Mouse (Mus musculus) liver, embryonic 12.5 days (tissue): ENCODE data around the gene 4933415A04Rik. TPM values are rescaled to one million over a fixed set of nuclear protein-coding genes. Genes with fewer than 3 reads are reported as not detected.

Experiments
- ATAC-seq: fragments of 200-750 bp; cut with Nextera tagmentation; 2 replicates; pipeline ENCODE4 v1.8.0; 2017; ENCODE audit warnings: moderate number of reproducible peaks, mild to moderate bottlenecking, moderate library complexity
- H3K27ac ChIP-seq: fragments of 300-500 bp; sonication (generic); 2 replicates; pipeline ENCODE4 v1.5.1; 2016; ENCODE audit warnings: mild to moderate bottlenecking
- H3K27me3 ChIP-seq: fragments of 300-500 bp; sonication (generic); replicated peaks from 2 replicates; pipeline ENCODE4 v1.6.1; 2016; ENCODE audit warnings: mild to moderate bottlenecking, moderate library complexity
- H3K36me3 ChIP-seq: fragments of 300-500 bp; sonication (generic); 2 replicates; pipeline ENCODE4 v1.6.1; 2016; ENCODE audit warnings: mild to moderate bottlenecking, moderate library complexity
- H3K4me1 ChIP-seq: fragments of 300-500 bp; sonication (generic); 2 replicates; pipeline ENCODE4 v1.6.1; 2016
- H3K4me2 ChIP-seq: fragments of 300-500 bp; sonication (generic); 2 replicates; pipeline ENCODE4 v1.6.1; 2016; ENCODE audit warnings: mild to moderate bottlenecking, moderate library complexity
- H3K4me3 ChIP-seq: fragments of 300-500 bp; sonication (generic); 2 replicates; pipeline ENCODE4 v1.5.1; 2016; ENCODE audit warnings: mild to moderate bottlenecking, moderate library complexity
- H3K9ac ChIP-seq: fragments of 300-500 bp; sonication (generic); 2 replicates; pipeline ENCODE4 v1.6.1; 2016; ENCODE audit warnings: mild to moderate bottlenecking, moderate library complexity
- H3K9me3 ChIP-seq: fragments of 300-500 bp; sonication (generic); replicated peaks from 2 replicates; pipeline ENCODE4 v1.6.1; 2016; ENCODE audit warnings: mild to moderate bottlenecking, moderate library complexity
- WGBS: fragments of 180-500 bp; shearing (Covaris S2); methylation state at CpG from one replicate; pipeline ENCODE4 v1.1.7; 2016; ENCODE audit not compliant: insufficient replicate concordance; 5-methylcytosine and 5-hydroxymethylcytosine counted together
- polyA plus RNA-seq: library from polyadenylated mRNA; unstranded; fragments of >200 nt; fragmentation: Nextera tagmentation; extraction: Ambion mirVana; gene quantifications from 2 replicates; pipeline ENCODE4 v1.2.1, GENCODE M21; 2016

The 4933415A04Rik gene
- polyA plus RNA-seq, 1 experiment from 2014 or later, result 1.4 TPM

DNA sequence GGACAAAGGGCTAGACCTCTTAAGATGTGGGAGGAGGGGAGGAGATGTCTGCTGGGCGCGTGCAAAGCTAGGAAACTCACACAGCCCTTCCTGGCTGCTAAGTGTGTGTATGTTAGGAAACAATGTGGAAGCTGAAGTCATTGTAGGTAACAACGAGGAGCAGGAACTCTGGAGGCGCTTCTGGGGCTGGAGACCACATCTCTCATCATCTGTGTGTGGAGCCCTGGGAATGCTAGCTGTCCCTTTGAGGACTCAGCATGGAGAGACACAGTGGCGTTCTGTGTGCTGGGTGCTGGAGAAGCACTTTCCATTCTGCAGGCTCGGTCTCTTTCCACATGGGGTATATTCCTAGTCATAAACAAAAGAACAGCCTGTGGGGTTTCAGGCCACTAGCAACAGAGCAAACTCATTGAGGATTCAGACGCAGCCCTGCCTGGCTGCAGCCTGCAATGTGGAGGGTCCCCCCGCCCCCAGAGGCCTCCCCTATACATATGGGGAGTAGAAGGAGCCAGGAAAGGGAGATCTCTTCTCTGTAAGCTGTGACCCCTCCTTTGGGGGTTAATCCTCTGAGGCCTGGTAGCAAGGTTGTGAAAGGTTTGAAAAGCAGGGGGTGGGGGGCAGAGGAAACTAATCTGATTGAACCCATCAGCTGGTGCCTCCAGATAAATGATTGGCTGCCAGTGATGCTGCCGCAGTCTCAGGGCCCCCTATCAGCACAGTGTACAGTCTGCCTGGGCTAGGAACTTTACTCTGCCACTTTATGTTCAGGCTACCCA, 11.3 kb upstream of the 4933415A04Rik start:
- H3K36me3 ChIP-seq, result no peaks in the 10 kb centered on the region
- H3K9ac ChIP-seq, result no peak overlapping the region
- no peaks in the 10 kb centered on the region for H3K9me3 ChIP-seq
- peak overlapping the region; percentile 41; the same call in 1 of the 2 replicates for H3K27ac ChIP-seq
- peak overlapping the region; percentile 23; the same call in 1 of the 2 replicates for H3K4me2 ChIP-seq
- H3K27me3 ChIP-seq, result no peaks in the 10 kb centered on the region
- WGBS, result 12% methylated on average over 9 of the region's 9 CpGs
- peaks cover 20% of the 10 kb centered on the region for H3K4me1 ChIP-seq
- peak; percentile 51 for ATAC-seq
- no peak overlapping the region for H3K4me3 ChIP-seq

GRCm38 (mm10) chr11:43577713-43578478, 8.9 kb upstream of the 4933415A04Rik start:
- H3K9ac ChIP-seq, result no peak overlapping the region
- H3K27ac ChIP-seq, result no peak overlapping the region
- H3K27me3 ChIP-seq, result no peaks in the 10 kb centered on the region
- H3K36me3 ChIP-seq, result peaks cover 4% of the 10 kb centered on the region; the same call in 1 of the 2 replicates
- no peak overlapping the region for H3K4me3 ChIP-seq
- ATAC-seq, result peak; percentile 21; the same call in 1 of the 2 replicates
- H3K9me3 ChIP-seq, result no peaks in the 10 kb centered on the region
- peaks cover 15% of the 10 kb centered on the region for H3K4me1 ChIP-seq
- 61% methylated on average over 11 of the region's 11 CpGs for WGBS
- no peak overlapping the region for H3K4me2 ChIP-seq

- Histone ChIP-seq H3K4me2 (no peak overlapping the region), H3K27ac (no peak overlapping the region), H3K4me3 (no peak overlapping the region), H3K9ac (no peak overlapping the region), H3K4me1 (no peaks in the 10 kb centered on the region), H3K36me3 (peaks cover 10% of the 10 kb centered on the region), H3K27me3 (no peaks in the 10 kb centered on the region), H3K9me3 (no peaks in the 10 kb centered on the region)
- WGBS, result 81% methylated on average over 22 of the region's 22 CpGs
- ATAC-seq, result no peak
Observed at GRCm38 (mm10) chr11:43585211-43586005, 1.4 kb upstream of the 4933415A04Rik start.

DNA sequence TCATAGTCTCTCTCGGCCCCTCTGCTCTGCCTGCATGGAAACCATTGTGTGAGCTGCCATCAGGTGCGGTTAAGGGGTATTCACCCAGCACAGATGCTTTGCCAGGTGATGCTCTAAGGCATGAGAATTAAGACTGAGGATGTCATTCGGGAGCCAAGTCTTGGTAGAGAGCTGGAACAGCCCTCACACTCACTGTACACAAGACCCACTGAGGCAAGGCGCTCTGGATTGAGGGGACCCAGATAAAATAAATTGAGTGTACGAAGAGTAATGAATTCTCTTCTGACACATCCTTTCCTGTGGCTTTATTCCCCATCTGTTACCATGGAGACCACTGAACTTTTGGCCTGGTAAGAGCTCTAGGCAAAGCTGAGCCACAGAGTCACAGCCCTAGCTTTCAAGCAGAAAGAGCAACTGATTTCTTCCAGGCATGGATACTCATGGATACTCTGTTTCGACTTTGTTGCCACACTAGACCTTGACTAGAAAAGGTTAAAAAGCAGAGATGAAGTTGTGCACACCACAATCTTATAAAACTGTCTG, 2.8 kb downstream of the 4933415A04Rik start:
- no peak for ATAC-seq
- Histone ChIP-seq H3K27ac (no peak overlapping the region), H3K9ac (no peak overlapping the region), H3K36me3 (peaks cover 3% of the 10 kb centered on the region; the same call in 1 of the 2 replicates), H3K4me1 (no peaks in the 10 kb centered on the region), H3K27me3 (no peaks in the 10 kb centered on the region), H3K4me3 (no peak overlapping the region), H3K4me2 (no peak overlapping the region), H3K9me3 (no peaks in the 10 kb centered on the region)
- WGBS, result 61% methylated on average over 6 of the region's 6 CpGs

DNA sequence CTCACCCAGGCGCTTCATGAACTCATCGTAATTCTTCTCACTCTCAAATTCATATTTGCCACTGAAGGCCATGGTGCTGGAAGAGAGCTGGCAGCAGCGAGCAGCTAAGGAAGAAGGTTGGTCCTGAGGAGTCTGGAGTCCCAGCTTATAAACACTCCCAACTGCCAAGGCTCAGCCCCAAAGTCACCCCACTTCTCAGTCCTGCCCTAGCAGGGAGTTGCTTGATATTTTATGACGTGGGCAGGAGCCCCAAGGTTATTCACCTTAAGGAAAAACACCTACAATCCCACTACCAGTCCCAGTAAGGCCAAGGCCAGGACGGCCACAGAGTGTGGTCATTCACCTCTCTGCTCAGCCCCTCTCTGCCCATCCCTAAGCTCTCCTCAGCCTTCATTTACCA, 14.6 kb downstream of the 4933415A04Rik start, which contains the start of gene Fabp6:
Fabp6 (minus strand) TSS at position 101 of the 400 bp plus-strand sequence.
- Histone ChIP-seq H3K4me3 (no peak within 1 kb of the TSS), H3K4me1 (no peaks in the 10 kb centered on the region), H3K4me2 (no peak within 1 kb of the TSS), H3K9me3 (no peaks in the 10 kb centered on the region), H3K9ac (no peak within 1 kb of the TSS), H3K27ac (no peak within 1 kb of the TSS), H3K36me3 (no peaks in the 10 kb centered on the region), H3K27me3 (no peaks in the 10 kb centered on the region; the same call in 1 of the 2 replicates)
- ATAC-seq, result no peak
- 61% methylated on average over 5 of the region's 5 CpGs for WGBS

- 72% methylated on average over 2 of the region's 2 CpGs for WGBS
- H3K4me2 ChIP-seq, result no peak overlapping the region
- H3K4me1 ChIP-seq, result no peaks in the 10 kb centered on the region
- no peaks in the 10 kb centered on the region; the same call in 1 of the 2 replicates for H3K27me3 ChIP-seq
- no peak overlapping the region for H3K4me3 ChIP-seq
- no peak overlapping the region for H3K9ac ChIP-seq
- H3K27ac ChIP-seq, result no peak overlapping the region
- H3K9me3 ChIP-seq, result no peaks in the 10 kb centered on the region
- H3K36me3 ChIP-seq, result no peaks in the 10 kb centered on the region
- ATAC-seq, result no peak
Observed at GRCm38 (mm10) chr11:43604207-43604606, 17.4 kb downstream of the 4933415A04Rik start.

DNA sequence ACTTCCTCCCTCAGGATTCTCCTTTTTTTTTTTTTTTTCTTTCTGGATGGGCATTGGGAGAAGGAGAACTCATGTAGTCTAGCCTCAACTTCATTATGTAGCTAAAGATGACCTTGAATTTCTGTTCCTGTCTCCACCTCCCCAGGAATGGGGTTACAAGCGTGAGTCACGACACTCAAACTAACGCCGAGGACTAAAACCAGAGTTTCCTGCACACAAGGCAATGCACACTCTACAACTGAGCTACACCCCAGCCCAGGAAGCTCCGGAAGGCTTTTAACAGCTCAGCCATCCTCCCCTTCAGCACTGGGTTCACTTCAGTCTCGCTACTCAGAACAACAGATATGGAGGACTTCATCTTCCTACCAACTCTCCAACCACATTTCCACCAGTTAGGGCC, 18.1 kb downstream of the 4933415A04Rik start:
- WGBS, result 34% methylated on average over 6 of the region's 6 CpGs
- H3K9me3 ChIP-seq, result no peaks in the 10 kb centered on the region
- H3K4me3 ChIP-seq, result no peak overlapping the region
- no peak for ATAC-seq
- no peak overlapping the region for H3K27ac ChIP-seq
- H3K4me1 ChIP-seq, result no peaks in the 10 kb centered on the region
- H3K27me3 ChIP-seq, result no peaks in the 10 kb centered on the region; the same call in 1 of the 2 replicates
- H3K36me3 ChIP-seq, result no peaks in the 10 kb centered on the region
- H3K4me2 ChIP-seq, result no peak overlapping the region
- no peak overlapping the region for H3K9ac ChIP-seq

DNA sequence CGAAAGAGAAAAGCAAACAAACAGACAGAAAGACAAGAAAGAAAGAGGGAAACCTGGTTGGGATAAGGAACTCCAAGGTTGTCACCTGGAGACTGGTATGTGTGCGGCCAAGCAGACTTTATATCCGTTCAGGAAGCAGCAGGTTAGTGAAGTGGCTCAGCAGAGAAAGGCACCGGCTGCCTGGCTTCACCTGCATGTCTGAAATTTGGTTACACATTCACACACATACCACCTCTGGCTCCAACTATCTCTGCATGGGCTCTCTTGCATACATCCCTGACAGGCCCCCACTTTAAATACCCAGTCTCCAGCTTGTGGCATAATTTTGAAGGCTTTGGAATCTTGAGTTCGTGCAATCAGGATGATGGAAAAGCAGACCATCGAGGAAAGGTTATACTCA, 19.0 kb downstream of the 4933415A04Rik start:
- H3K9me3 ChIP-seq, result no peaks in the 10 kb centered on the region
- H3K27ac ChIP-seq, result no peak overlapping the region
- no peaks in the 10 kb centered on the region for H3K4me1 ChIP-seq
- H3K4me2 ChIP-seq, result no peak overlapping the region
- no peaks in the 10 kb centered on the region; the same call in 1 of the 2 replicates for H3K27me3 ChIP-seq
- H3K36me3 ChIP-seq, result no peaks in the 10 kb centered on the region
- 77% methylated on average over 6 of the region's 6 CpGs for WGBS
- H3K4me3 ChIP-seq, result no peak overlapping the region
- no peak overlapping the region for H3K9ac ChIP-seq
- ATAC-seq, result no peak

GRCm38 (mm10) chr11:43608440-43608839, 21.6 kb downstream of the 4933415A04Rik start:
- H3K4me3 ChIP-seq, result no peak overlapping the region
- no peak overlapping the region for H3K27ac ChIP-seq
- 84% methylated on average over 3 of the region's 3 CpGs for WGBS
- H3K36me3 ChIP-seq, result no peaks in the 10 kb centered on the region
- no peaks in the 10 kb centered on the region for H3K9me3 ChIP-seq
- no peaks in the 10 kb centered on the region for H3K27me3 ChIP-seq
- H3K4me2 ChIP-seq, result no peak overlapping the region
- ATAC-seq, result no peak
- H3K4me1 ChIP-seq, result 0 out of 2 replicates have a peak, but pooled peaks cover 3% of the 10 kb centered on the region
- no peak overlapping the region for H3K9ac ChIP-seq

- no peak overlapping the region for H3K27ac ChIP-seq
- ATAC-seq, result no peak
- 0 out of 2 replicates have a peak, but pooled peaks cover 6% of the 10 kb centered on the region for H3K4me1 ChIP-seq
- H3K27me3 ChIP-seq, result no peaks in the 10 kb centered on the region
- 70% methylated on average over 10 of the region's 10 CpGs for WGBS
- H3K9ac ChIP-seq, result no peak overlapping the region
- H3K4me3 ChIP-seq, result no peak overlapping the region
- H3K4me2 ChIP-seq, result no peak overlapping the region
- no peaks in the 10 kb centered on the region for H3K9me3 ChIP-seq
- no peaks in the 10 kb centered on the region for H3K36me3 ChIP-seq
Observed at GRCm38 (mm10) chr11:43610006-43610661, 23.3 kb downstream of the 4933415A04Rik start.

- Histone ChIP-seq H3K4me1 (0 out of 2 replicates have a peak, but pooled peaks cover 6% of the 10 kb centered on the region), H3K27me3 (no peaks in the 10 kb centered on the region), H3K4me2 (no peak overlapping the region), H3K4me3 (no peak overlapping the region), H3K9ac (no peak overlapping the region), H3K27ac (no peak overlapping the region), H3K36me3 (no peaks in the 10 kb centered on the region), H3K9me3 (no peaks in the 10 kb centered on the region)
- no peak for ATAC-seq
- WGBS, result 62% methylated on average over 5 of the region's 5 CpGs
Observed at GRCm38 (mm10) chr11:43610662-43611033, 23.8 kb downstream of the 4933415A04Rik start.
